Mouse (Mus musculus): Measurements from ENCODE around the gene Hmmr.

DNA sequence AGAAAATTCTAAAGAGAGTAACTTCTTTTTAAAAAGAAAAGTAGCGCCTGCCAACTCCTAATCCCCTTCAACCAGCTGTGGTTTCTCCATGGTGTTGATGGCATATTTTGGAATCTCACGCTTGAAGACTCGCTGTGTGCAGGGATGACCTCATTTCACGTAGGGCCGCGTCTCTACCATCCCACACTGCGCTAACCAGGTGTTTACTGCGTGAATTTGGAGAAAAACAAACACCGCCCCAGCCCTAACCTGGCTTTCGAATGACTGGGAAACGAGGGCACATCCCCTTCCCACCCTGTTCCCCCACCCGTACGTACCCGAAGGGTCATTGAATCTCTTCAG lies 254 bp downstream of the Hmmr start:
- no peak for TF ChIP-seq CTCF (IDR thresholded peaks at IDR 0.05)
- TF ChIP-seq EP300 (IDR thresholded peaks at IDR 0.05) = no peak
